Mouse (Mus musculus) heart, embryonic 14.5 days (tissue): Measurements from ENCODE around the gene Smad3. TPM values are rescaled to one million over a fixed set of nuclear protein-coding genes. Genes with fewer than 3 reads are reported as not detected.

ENCODE experiments used
- ATAC-seq: fragments of 200-750 bp; cut with Nextera tagmentation; 2 replicates; pipeline ENCODE4 v1.8.0; 2017; ENCODE audit warnings: low read depth, moderate TSS enrichment; ENCODE audit not compliant: insufficient number of reproducible peaks, insufficient read depth, low FRiP score
- H3K27ac ChIP-seq, 2 experiments: fragments of 200-500 bp in 1 of 2; fragments of 300-500 bp in 1 of 2; sonication (generic) in 1 of 2; replicated peaks in 1 of 2; 2 replicates each; pipeline ENCODE4 v1.5.1; 2012 to 2014; ENCODE audit warnings: low read depth in 2 of 2, low read length in 2 of 2, control low read depth in 1 of 2, mild to moderate bottlenecking in 1 of 2, mixed read lengths in 1 of 2; ENCODE audit not compliant: control insufficient read depth in 1 of 2, insufficient read depth in 1 of 2
- H3K27me3 ChIP-seq: fragments of 300-500 bp; sonication (generic); 2 replicates; pipeline ENCODE4 v1.6.1; 2014; ENCODE audit warnings: mild to moderate bottlenecking, low read length, control low read depth; ENCODE audit not compliant: control insufficient read depth, insufficient read depth
- H3K36me3 ChIP-seq: fragments of 300-500 bp; sonication (generic); 2 replicates; pipeline ENCODE4 v1.6.1; 2014; ENCODE audit warnings: mild to moderate bottlenecking, control low read depth, low read length, mixed read lengths; ENCODE audit not compliant: control insufficient read depth, insufficient read depth
- H3K4me1 ChIP-seq, 2 experiments: fragments of 200-500 bp in 1 of 2; fragments of 300-500 bp in 1 of 2; sonication (generic) in 1 of 2; 2 replicates each; pipeline ENCODE4 v1.6.1; 2012 to 2014; ENCODE audit warnings: low read length in 2 of 2, control low read depth in 1 of 2, mixed read lengths in 1 of 2; ENCODE audit not compliant: control insufficient read depth in 2 of 2, insufficient read depth in 2 of 2
- H3K4me2 ChIP-seq: fragments of 300-500 bp; sonication (generic); 2 replicates; pipeline ENCODE4 v1.6.1; 2014; ENCODE audit warnings: mild to moderate bottlenecking, low read length
- H3K4me3 ChIP-seq, 2 experiments: fragments of 200-500 bp in 1 of 2; fragments of 300-500 bp in 1 of 2; sonication (generic) in 1 of 2; 2 replicates each; pipeline ENCODE4 v1.5.1; 2012 to 2014; ENCODE audit warnings: low read length in 2 of 2, mild to moderate bottlenecking in 2 of 2, control low read depth in 1 of 2, low read depth in 1 of 2, moderate library complexity in 1 of 2; ENCODE audit not compliant: control insufficient read depth in 1 of 2, insufficient read depth in 1 of 2
- H3K9ac ChIP-seq: fragments of 300-500 bp; sonication (generic); 2 replicates; pipeline ENCODE4 v1.6.1; 2014; ENCODE audit warnings: mild to moderate bottlenecking, low read length
- H3K9me3 ChIP-seq: fragments of 300-500 bp; sonication (generic); 2 replicates; pipeline ENCODE4 v1.6.1; 2016; ENCODE audit warnings: low read length, control low read depth; ENCODE audit not compliant: control insufficient read depth
- WGBS: fragments of 180-500 bp; shearing (Covaris S2); extraction: QIAGEN DNeasy Blood & Tissue Kit; methylation state at CpG from one replicate; pipeline ENCODE4 v1.1.7; 2014; 5-methylcytosine and 5-hydroxymethylcytosine counted together
- polyA plus RNA-seq: library from polyadenylated mRNA; unstranded; fragments of >200 nt; fragmentation: Nextera tagmentation; extraction: Ambion mirVana; gene quantifications from 2 replicates; pipeline ENCODE4 v1.2.1, GENCODE M21; 2014

The Smad3 gene
- polyA plus RNA-seq, 1 experiment from 2014 or later, result 10.4 TPM

GRCm38 (mm10) chr9:63756581-63757461 lies 973 bp downstream of the Smad3 start:
- WGBS, result under 1% methylated on average over 47 of the region's 47 CpGs
- H3K4me3 ChIP-seq, result peak overlapping the region; percentile 62 to 97
- H3K4me1 ChIP-seq, result peaks cover 35 to 54% of the 10 kb centered on the region in 2 experiments
- H3K36me3 ChIP-seq, result no peaks in the 10 kb centered on the region
- peak overlapping the region; percentile 78 to 98 for H3K27ac ChIP-seq
- H3K9ac ChIP-seq, result peak overlapping the region; percentile 98
- H3K9me3 ChIP-seq, result no peaks in the 10 kb centered on the region; the same call in 1 of the 2 replicates
- H3K4me2 ChIP-seq, result peak overlapping the region; percentile 94
- H3K27me3 ChIP-seq, result no peaks in the 10 kb centered on the region
- ATAC-seq, result no peak

DNA sequence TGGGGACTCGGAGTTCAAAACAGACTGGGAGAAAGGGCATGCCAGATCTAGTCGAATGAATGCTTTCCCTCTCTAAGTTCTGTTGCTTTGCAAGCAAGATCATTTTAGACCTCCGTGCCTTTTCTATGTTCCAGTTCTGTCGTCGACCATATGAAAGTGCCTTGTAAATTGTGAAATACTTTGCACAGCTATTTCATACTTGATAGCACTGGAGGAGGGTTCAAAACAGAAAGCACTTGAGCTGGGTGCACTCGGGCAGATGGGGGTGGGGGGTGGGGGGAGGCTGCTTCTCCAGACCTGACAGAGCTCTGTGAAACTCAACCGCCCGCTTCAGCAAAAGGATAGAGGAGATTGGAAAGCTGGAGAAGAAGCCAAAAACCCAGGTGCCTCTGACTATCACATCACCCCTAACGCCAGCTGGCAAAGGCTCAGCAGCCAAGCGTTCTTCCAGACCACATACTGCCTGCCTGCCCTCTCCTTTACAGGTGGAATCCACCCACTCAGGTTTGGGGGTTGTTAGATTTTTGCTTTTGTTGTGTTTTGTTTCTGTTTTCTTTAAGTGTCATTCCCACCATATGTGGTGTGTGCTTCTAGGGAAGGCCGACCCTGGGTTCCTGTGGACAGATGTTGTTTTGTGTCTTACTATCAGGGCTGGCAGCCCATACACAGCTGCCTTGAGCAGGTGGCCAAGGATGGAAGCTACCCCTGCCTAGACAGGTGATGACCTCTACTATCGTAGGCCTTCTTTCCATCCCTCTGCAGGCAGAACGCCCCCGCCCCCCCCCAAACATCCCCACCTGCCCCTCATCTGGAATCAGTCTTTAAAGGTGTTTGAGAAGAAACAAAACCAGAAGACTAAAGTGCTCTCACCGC lies 1.9 kb downstream of the Smad3 start:
- H3K9me3 ChIP-seq, result no peaks in the 10 kb centered on the region
- peak overlapping the region; percentile 78 to 98 for H3K27ac ChIP-seq
- 17% methylated on average over 15 of the region's 15 CpGs for WGBS
- H3K4me3 ChIP-seq, result peak overlapping the region; percentile 62 to 97
- H3K9ac ChIP-seq, result peak overlapping the region; percentile 98
- no peak for ATAC-seq
- peak overlapping the region; percentile 94 for H3K4me2 ChIP-seq
- peaks cover 36 to 54% of the 10 kb centered on the region in 2 experiments for H3K4me1 ChIP-seq
- no peaks in the 10 kb centered on the region for H3K27me3 ChIP-seq
- H3K36me3 ChIP-seq, result no peaks in the 10 kb centered on the region

- peak overlapping the region; percentile 94 for H3K4me2 ChIP-seq
- H3K36me3 ChIP-seq, result no peaks in the 10 kb centered on the region
- peak overlapping the region; percentile 98 for H3K9ac ChIP-seq
- H3K9me3 ChIP-seq, result no peaks in the 10 kb centered on the region
- 39% methylated on average over 23 of the region's 23 CpGs for WGBS
- no peaks in the 10 kb centered on the region for H3K27me3 ChIP-seq
- H3K4me1 ChIP-seq, result peaks cover 43 to 65% of the 10 kb centered on the region in 2 experiments
- H3K27ac ChIP-seq, result peak overlapping the region; percentile 55 to 98
- H3K4me3 ChIP-seq, result peak overlapping the region; percentile 62 to 97
- no peak for ATAC-seq
Measured at GRCm38 (mm10) chr9:63754556-63755510, 3.0 kb downstream of the Smad3 start.

DNA sequence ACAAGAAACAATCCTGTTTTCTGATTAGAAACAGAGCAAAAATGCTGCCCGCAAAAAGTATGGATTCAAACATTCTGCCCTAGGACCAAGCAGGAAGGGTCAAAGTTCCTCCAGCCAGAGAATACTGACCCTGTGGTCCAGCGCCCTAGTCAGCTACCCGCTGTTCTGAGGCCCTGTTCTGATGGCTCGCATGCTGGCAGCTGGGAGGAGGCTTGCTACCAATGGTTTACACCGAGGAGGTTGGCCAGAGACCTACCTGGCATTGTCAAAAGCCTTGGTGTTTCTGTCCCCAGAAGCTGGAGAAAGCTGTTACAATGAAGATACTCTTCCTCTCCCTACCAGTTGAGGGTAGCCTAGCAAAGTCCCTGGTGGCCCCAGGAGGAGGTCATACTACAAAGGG lies 3.8 kb downstream of the Smad3 start:
- no peak for ATAC-seq
- no peaks in the 10 kb centered on the region for H3K27me3 ChIP-seq
- H3K4me2 ChIP-seq, result peak overlapping the region; percentile 94
- no peak overlapping the region for H3K4me3 ChIP-seq
- 72% methylated on average over 5 of the region's 5 CpGs for WGBS
- no peaks in the 10 kb centered on the region for H3K9me3 ChIP-seq
- H3K27ac ChIP-seq, result 0 out of 4 replicates have a peak overlapping the region, but pooled peaks of 1 of the 2 experiments have one; percentile 98
- H3K9ac ChIP-seq, result no peak overlapping the region
- H3K4me1 ChIP-seq, result peaks cover 48 to 70% of the 10 kb centered on the region in 2 experiments
- no peaks in the 10 kb centered on the region for H3K36me3 ChIP-seq

DNA sequence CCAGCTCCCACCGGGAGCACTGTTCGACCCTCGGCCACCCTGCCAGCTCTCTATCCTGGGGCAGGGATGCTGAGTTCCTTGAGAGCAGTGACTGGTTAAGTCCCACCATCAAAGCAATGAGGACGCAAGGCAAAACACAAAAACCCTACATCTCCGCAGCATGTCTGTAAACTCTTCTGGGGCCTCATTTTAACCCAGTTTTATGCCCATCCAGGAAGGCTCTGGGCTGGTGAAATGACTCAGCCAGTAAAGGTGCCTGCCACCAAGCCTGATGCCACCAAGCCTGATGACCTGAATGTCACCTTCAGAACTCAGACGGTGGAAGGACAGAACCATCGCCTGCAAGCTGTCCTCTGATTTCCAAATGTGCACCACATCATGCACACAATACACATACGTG lies 4.4 kb downstream of the Smad3 start:
- Histone ChIP-seq H3K36me3 (no peaks in the 10 kb centered on the region), H3K27ac (no peak overlapping the region), H3K9me3 (no peaks in the 10 kb centered on the region), H3K4me1 (peaks cover 45 to 68% of the 10 kb centered on the region in 2 experiments), H3K9ac (no peak overlapping the region), H3K27me3 (no peaks in the 10 kb centered on the region), H3K4me2 (peak overlapping the region; percentile 14), H3K4me3 (no peak overlapping the region)
- ATAC-seq, result no peak
- 64% methylated on average over 8 of the region's 8 CpGs for WGBS

- Histone ChIP-seq H3K9ac (peak overlapping the region; percentile 23; the same call in 1 of the 2 replicates), H3K4me3 (no peak overlapping the region), H3K27me3 (no peaks in the 10 kb centered on the region), H3K4me1 (peaks cover 52 to 76% of the 10 kb centered on the region in 2 experiments), H3K36me3 (no peaks in the 10 kb centered on the region), H3K4me2 (no peak overlapping the region), H3K9me3 (no peaks in the 10 kb centered on the region), H3K27ac (0 out of 4 replicates have a peak overlapping the region, but pooled peaks of 1 of the 2 experiments have one; percentile 6)
- no peak for ATAC-seq
- WGBS, result 44% methylated on average over 7 of the region's 7 CpGs
Measured at GRCm38 (mm10) chr9:63752576-63752975, 5.2 kb downstream of the Smad3 start.
